Mouse (Mus musculus) ES-CJ7 (cell line): ENCODE data around the gene Hoxc8.

Source experiments
- DNase-seq: peaks from one replicate; pipeline ENCODE4 v3.0.0; 2011; ENCODE audit warnings: low read depth, low spot score

The Hoxc8 gene

DNA sequence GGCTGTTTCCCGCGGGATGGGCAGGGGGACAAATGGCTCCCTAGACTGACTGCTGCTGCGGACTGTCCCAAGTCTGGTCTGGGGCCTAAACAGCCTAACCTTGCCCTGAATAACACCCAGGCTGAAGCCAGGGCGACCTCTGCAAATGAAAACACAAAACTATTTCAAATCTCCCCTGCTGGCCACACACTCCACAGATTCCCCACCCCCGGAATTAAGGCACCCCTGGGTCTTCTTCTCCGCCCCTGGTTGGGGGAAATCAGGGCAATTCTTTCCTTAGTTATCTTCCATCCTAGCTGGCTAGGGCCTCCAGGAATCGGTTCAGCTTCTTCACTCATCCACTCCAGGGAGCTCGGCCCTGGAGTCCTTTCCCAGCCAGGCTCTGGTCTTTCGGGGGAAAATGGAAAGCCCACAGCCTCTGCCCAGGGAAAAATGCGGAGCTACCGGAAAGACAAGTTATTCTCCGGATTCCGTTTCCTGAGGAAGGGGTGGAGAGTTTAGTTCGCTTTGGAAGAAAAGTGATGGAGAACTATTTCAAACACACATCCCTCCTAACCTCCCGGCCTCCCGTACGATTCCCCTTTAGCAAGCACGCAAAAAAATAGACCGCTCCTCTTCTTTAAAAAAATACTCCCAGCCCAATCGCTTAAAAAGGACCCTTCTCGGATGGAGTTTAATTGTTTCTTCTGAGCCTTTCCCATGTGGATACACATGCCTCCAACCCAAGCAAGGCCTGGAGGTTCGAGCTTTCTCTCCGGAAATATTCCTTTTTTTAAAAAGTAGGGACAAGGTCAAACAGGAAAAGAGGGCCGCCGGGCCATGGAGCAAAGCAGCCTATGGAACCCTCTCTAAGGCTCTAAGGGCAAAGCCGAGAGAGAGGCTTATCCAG, 25.2 kb upstream of the Hoxc8 start:
- no peak for DNase-seq

DNA sequence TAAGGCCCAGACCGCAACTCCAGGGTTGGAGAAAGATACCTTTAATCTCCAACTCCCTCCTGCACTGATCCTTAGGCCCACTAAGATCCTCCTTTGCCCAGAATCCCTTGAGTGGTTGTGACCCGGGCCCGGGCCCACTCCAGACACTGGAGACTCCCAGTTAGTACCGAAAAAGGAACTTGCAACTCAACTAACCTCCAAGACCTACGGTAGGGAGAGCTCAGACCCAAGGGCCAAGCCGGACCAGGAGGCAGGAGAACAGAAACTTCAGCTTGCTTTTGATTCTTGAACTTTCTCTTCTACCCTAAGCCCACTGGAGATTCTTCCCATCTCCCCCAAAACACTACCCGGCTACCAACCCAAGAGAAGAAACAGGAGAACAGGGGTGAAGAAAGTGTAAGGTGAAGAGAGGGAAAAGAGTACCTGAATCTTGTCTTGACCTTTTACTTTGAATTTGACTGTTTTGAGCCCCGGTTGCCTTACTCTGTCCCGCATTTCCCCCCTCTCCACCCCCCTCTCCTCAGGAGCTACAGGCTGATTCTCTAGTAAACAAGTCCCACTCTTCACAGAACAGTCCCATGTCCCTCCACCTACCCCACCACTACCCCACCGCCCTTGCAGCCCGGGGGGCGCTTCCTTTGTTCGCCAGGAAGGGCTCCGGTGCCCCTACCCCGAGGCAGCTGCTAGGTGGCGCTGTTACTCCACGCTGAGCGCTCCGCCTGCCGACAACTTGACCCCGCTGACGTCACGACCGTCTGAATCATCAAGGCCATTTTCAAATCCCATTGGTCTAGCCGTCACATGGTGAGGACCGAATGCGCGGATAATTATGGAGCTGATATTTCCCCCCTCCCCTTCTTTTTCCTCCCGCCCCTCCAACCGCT, 24.3 kb upstream of the Hoxc8 start:
- peak; percentile 96 for DNase-seq

DNA sequence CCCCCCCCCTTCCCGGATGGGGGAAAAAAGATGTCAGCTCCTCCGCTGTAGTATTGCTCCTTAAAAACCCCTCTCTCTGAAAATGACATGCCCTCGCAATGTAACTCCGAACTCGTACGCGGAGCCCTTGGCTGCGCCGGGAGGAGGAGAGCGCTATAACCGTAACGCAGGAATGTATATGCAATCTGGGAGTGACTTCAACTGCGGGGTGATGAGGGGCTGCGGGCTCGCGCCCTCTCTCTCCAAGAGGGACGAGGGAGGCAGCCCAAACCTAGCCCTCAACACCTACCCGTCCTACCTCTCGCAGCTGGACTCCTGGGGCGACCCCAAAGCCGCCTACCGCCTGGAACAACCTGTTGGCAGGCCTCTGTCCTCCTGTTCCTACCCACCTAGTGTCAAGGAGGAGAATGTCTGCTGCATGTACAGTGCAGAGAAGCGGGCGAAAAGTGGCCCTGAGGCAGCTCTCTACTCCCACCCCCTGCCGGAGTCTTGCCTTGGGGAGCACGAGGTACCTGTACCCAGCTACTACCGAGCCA, 23.6 kb upstream of the Hoxc8 start, which contains the start of gene Hoxc10:
Gene Hoxc10, plus strand, starts transcription at position 21 of the 536 bp plus-strand sequence.
- no peak for DNase-seq

DNA sequence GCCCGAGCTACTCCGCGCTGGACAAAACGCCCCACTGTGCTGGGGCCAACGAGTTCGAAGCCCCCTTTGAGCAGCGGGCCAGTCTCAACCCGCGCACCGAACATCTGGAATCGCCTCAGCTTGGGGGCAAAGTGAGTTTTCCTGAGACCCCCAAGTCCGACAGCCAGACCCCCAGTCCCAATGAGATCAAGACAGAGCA, 23.2 kb upstream of the Hoxc8 start, which contains the start of gene Hoxc5:
Gene Hoxc5, plus strand, starts transcription at position 132 of the 199 bp plus-strand sequence.
- no peak for DNase-seq

DNA sequence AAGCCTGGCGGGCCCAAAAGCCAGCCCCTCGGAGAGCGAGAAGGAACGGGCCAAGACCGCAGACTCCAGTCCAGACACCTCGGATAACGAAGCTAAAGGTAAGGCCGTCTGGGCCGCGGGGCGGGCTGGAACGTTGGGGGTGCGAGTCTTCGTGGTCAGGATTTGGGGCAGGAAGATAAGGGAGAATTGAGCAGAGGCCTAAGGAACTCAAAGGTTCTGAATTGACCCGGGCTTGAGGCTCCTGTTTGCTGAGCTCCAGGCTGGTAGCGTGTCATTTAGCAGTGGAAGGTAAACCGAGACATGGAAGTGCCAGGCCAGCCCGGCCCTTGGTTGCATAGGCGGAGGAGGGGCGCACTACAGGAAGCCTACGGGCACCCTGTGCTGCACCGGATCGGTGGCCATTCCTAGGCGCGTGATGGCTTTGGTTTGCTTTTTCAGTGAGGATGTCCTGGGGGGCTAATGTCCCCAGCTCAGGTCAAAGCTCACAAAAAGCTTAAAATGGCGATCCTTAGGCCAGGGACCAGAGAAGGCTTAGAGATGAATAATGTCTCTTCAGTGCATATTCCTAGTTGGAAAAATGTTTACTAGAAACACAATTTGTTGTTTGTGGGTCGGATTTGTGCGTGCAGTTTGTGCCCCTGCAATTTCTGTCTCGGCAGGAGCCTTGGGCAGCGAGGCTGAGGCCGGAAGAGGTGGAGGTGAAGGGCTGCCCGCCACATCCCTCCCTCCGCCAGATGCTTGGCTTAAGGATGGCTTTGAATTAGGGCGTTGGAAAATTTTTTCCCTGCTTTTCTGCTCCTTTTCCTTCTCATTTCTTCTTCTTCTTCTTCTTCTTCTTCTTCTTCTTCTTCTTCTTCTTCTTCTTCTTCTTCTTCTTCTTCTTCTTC, 22.7 kb upstream of the Hoxc8 start:
- DNase-seq: no peak

DNA sequence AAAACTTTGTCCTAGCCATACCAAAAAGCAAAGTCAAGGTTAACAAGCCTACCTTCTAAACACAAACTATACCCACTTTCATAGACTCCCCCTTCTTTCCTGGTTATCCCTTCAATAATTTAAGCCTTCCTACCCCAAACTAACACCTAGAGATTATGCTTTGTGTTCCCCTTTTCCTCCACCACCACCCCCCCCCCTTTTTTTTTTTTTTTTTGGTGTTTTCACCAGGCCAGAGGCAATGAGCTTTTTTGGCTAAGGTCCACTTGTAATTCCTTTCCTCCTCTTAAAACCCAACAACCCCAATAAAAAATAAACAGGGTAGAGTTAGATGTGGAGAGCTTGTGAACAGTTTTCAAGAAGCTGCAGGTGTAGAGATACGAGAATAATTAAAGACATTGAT, 21.1 kb upstream of the Hoxc8 start:
- no peak for DNase-seq

DNA sequence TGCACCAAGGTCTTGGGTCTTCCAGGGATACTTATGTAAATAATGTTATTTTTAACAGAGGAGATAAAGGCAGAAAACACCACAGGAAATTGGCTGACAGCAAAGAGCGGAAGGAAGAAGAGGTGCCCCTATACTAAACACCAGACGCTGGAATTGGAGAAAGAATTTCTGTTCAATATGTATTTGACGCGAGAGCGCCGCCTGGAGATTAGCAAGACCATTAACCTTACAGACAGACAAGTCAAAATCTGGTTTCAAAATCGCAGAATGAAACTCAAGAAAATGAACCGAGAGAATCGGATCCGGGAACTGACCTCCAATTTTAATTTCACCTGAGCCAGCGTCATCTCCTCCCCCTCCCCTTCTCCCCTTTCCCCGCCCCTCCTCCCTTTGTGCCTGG, 19.7 kb upstream of the Hoxc8 start:
- no peak for DNase-seq

DNA sequence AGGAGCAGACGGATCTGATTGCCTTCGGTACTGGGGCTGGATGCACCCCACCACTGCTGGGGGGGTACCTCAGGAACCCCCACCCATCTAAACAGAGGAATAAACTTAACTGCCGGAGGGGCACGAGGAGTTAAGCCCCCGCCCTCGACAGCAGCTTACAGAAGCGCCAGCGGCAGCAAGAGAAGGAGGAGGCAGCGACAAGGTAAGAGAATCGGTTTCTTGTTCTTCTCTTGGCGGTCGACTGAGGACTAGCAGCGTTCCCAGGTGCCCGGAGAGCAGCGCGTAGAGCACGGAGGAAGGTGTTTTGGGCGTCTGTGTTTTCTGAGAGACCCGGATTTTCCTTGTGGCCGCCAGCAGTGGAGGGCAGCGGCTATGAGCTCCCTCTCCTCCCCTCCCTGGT, 18.2 kb upstream of the Hoxc8 start:
- DNase-seq: no peak

DNA sequence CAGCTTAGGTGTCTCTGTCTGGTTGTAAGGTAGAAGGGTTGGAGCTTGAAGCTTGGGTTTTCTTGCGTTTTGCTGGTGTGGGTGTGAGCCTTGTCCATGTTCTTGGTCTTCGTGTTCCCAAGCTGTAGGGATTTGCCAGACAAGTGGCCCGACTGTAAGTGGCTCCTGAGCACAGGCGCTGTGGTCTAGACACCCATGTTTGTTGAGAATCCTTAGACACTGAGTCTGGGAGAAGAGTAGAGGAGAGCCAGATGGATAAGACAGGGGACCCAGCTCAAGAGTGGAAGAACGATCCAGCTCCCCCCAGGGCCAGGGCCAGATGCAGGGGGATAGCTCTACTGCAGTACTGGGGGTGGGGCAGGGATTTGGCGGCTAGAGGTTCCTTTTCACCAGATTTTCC, 17.7 kb upstream of the Hoxc8 start:
- no peak for DNase-seq

DNA sequence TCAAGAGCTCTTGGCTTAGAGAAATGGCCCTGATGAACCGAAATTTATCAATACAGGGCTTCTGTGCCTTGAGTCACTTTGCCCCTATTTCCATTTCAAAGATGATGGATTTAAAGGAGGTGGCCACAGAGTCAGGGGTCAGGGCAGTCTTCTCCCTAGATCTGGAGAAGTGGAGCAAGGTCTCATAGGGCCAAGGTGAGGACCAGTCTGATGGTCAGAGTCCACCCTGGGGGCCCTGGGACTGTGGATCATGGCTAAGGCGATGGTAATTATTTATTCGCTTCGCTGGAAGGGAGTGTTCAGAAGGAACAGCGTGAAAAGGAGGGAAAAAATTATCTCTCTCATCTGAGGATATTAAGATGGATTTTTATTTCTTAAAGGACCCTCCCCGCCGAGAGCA, 15.4 kb upstream of the Hoxc8 start:
- DNase-seq: no peak

DNA sequence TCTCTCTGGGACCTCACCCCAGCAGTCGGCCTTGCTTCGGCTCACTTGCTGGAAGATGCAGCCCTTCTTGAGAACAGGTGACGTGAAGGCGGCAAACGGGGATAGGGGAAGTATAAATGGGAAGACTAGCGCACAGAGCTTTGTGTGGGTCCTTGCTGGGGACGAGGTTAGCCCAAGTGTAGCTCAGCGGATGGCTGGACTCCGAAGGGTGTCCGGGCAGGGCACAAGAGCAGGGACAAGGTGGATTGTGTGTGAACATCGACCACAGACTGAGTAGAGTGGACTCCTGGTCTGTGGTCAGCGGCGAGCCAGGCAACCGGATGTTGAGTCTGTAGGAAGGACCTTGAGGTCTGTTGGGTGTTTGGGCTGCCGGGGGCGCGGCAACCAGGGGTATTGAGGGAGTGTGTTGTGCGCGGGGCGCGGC, 14.7 kb upstream of the Hoxc8 start:
- peak; percentile 75 for DNase-seq

DNA sequence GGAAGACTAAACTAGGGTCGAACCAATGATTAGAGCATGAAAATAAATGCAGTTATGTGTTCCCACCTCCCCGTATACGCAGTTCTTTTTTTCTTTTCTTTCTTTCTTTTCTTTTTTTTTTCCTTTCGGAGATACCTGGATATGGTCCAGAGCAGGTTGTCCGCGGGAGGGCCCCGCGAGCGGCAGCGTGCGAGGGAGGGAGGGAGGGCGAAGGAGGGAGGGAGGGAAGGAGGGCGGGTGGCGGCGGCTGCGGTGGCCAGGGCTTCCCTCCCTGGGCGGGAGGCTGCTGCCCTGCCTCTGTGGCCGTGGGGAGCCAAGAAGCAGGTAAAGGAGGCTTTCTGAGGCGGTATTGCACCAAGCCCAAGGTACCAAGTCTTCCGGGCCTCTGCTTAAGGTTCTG, 14.2 kb upstream of the Hoxc8 start, which contains the start of gene Hoxc9:
Gene Hoxc9, plus strand, starts transcription at position 269 of the 400 bp plus-strand sequence.
- DNase-seq: no peak

DNA sequence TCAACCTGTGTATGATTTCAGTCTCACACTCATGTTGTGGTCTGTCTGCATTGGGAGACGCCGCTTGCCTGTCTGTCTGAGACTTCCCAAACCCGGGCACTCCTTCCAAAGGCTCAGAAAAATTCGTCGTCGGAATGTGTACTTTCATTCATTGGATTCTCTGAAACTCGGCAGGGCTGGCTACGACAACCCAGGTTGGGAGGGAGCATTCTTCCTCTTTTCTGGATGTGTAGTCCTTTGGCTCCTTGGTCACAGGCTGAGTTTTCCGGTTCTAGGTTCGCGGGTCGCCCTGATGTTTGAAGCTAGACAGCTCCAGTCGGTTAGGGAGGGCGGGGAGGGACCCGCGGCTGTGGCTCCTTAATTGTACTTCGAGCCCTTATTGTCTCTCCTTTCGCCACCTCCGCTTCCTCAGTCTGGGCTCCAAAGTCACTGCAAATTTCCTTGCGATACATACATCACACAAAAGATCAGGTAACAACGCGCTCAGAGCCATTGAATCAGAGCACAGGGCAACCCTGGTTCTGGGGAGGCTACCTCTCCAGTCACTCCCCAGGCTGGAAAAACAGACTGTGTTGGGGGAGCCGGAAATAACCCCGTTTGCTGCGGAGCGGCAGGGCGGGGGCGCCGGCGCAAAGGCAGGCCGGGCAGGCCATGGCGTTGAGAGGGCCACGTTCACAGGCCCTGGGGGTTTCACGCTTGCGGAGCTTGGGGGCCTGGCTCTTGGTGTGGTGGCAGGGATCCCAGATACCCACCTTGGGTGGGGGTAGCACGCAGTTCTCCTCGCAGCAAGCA, 13.6 kb upstream of the Hoxc8 start:
- DNase-seq: peak; percentile 79

DNA sequence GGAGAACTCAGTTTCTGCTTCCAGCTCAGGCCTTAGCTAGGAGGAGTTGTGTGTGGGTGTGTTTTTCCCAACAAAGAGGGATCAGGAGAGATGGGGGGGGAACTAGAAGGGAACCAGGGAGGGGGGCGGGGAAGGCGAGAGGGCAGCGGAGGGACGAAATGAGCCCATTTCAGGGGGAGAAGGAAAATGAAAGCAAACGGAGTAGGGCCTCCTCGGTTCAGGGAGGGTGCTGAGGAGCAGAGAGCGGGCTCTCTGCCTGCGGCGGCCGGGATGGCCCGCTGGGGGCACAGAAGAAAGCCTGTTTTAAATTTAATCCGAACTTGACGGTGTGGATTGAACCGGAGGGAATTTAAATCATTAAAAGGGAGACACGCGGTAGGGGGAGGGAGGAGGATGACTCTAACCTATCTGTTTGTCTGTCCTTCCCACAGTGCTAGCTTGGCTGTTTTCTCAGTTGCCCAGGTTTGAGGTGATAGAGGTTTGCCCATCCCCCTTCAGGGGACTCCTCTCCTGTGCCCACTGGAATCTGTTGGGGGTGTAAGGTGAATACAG, 12.9 kb upstream of the Hoxc8 start:
- peak; percentile 58 for DNase-seq

DNA sequence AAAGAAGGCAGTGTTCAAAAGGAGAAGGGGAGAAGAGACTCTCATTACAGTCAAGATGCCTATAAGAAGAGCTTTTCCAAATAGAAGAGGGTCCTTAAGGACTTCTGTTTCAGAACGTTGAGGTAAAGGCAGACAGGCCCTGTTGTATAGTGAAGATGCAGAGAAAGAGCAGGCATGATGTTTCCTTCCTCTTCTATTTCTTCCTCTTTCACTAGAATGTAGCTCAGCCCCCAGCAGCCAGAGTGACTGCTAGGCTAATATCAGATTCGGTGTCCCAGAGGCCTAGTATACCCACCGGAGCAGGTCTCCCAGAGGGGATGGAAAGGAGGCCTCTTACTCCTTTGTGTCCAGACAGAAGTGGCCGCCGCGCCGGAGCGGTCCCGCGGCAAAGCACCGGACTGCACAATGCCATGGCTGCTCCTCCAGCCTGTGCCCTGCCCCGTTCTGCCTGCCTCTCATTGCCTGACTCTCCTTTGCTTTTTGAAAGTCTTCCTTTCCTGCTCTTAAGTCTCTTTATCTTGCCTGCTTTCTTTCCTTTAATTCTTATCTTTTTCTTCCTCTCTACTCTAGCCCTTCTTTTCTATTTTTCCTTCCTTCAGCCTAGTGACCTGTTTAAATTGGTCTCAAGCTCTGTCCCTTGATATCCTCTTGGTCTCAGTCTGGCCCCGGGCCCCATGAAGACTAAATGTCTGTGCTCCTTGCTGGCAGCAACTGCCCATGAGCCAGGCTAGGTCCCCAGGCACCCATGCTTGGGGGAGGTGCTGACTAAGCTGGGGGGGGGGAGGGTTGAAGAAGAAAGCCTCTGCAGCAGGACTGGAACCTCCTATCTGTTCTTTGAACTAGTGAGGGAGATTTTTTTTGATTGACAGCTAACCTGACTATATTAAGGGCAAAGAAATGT, 11.5 kb upstream of the Hoxc8 start:
- no peak for DNase-seq

DNA sequence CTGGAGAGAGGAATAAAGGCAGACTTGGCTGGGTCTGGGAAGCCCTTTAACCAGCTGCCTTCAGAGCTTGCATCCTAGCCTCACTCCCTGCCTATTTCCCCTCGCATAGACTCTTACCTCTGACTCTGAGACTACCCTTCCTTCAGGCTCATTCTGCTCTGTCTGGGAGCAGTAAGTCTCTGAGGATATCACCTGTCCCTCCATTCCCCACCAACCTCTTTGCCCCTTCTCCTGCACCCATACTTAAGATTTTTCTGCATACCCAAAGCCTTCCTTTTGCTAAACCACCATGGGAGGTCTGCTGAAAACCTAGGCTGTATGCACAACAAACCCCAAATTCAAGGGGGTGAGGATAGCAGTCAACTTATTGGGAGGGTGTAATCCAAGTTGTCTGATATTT, 10.5 kb upstream of the Hoxc8 start:
- DNase-seq: no peak

DNA sequence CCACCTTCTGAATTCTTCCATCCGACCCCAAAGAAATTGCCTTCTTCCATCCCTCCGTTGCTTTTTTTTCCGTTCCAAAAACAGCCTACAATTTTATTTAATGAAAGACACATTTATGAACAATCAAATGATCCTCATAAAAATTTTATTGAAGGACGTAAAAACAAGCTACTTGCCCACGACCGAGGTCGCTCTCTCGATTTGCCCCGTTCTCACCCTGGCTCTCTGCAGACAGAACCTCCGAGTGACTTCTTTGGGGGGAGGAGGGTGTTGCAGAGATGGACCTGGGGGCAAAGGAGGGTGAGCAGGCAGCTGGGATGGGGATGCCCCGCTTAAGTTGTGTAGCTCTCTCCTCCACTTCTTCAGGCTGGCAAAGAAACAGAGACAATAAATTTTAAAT, 10.1 kb upstream of the Hoxc8 start:
- no peak for DNase-seq

DNA sequence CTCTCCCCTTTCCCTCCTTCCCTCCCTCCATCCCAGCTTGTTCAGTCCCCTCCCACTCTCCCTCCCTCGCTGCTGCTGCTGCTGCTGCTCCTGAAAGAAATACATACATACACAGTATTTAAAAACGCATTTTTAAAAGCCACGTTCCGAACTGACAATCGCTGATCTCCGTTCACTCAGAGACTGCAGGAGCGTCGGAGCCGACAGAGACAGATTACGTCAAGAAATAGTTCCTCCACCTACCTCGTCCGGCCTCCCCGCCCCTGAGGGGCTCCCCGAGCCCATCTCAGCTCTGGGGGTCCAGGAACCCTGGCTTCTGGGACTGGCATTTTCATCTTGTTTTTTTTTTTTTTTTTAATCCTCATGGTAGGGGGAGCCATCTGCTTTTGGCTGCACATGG, 9.5 kb upstream of the Hoxc8 start:
- no peak for DNase-seq
